Mouse (Mus musculus) megakaryocyte, embryonic 14.5 days (primary cell): ENCODE results near the gene Pccb. TPM values are rescaled to one million over a fixed set of nuclear protein-coding genes. Genes with fewer than 3 reads are reported as not detected.

Experiments used
- H3K27me3 ChIP-seq: replicated peaks from 2 replicates; pipeline ENCODE3; 2012; ENCODE audit warnings: inconsistent platforms
- H3K36me3 ChIP-seq: replicated peaks from 2 replicates; pipeline ENCODE3; 2012; ENCODE audit warnings: low read length, inconsistent platforms, mixed read lengths
- H3K4me1 ChIP-seq: 2 replicates; pipeline ENCODE4 v1.6.1; 2012; ENCODE audit warnings: inconsistent platforms
- H3K4me3 ChIP-seq: replicated peaks from 2 replicates; pipeline ENCODE3; 2012; ENCODE audit warnings: moderate library complexity, mild to moderate bottlenecking, inconsistent platforms
- H3K9me3 ChIP-seq: 2 replicates; pipeline ENCODE4 v1.6.1; 2012; ENCODE audit warnings: inconsistent platforms
- FLI1 ChIP-seq: IDR thresholded peaks from 2 replicates; pipeline ENCODE4 v1.6.1; 2012; ENCODE audit warnings: low read length, inconsistent platforms, mixed read lengths
- GATA1 ChIP-seq: IDR thresholded peaks from 3 replicates; pipeline ENCODE4 v1.6.1; 2012; ENCODE audit warnings: mixed read lengths, low read length, inconsistent platforms, borderline replicate concordance
- polyA plus RNA-seq: library from polyadenylated mRNA; stranded (reverse); fragments of >175 nt; gene quantifications from 2 replicates; pipeline ENCODE4 v1.2.3, GENCODE M21; 2012; ENCODE audit warnings: low replicate concordance; ENCODE audit not compliant: insufficient read depth

Pccb gene
- polyA plus RNA-seq, 1 experiment, result 69.9 TPM

- Histone ChIP-seq H3K4me1 (peaks cover 25% of the 10 kb centered on the region), H3K27me3 (no peaks in the 10 kb centered on the region), H3K4me3 (no peak overlapping the region), H3K9me3 (no peaks in the 10 kb centered on the region), H3K36me3 (peaks cover 73% of the 10 kb centered on the region)
- TF ChIP-seq FLI1, result no peak
- no peak for TF ChIP-seq GATA1
These were observed 43.4 kb downstream of the Pccb start for GRCm38 (mm10) chr9:100991321-100991720.

GRCm38 (mm10) chr9:100990609-100991008 lies 44.1 kb downstream of the Pccb start:
- Histone ChIP-seq H3K27me3 (no peaks in the 10 kb centered on the region), H3K9me3 (no peaks in the 10 kb centered on the region), H3K36me3 (peaks cover 72% of the 10 kb centered on the region), H3K4me1 (peaks cover 18% of the 10 kb centered on the region), H3K4me3 (no peak overlapping the region)
- TF ChIP-seq GATA1, result no peak
- no peak for TF ChIP-seq FLI1

- H3K4me3 ChIP-seq, result no peak overlapping the region
- H3K27me3 ChIP-seq, result no peaks in the 10 kb centered on the region
- TF ChIP-seq GATA1 (no peak), FLI1 (no peak)
- H3K4me1 ChIP-seq, result peaks cover 1% of the 10 kb centered on the region
- H3K9me3 ChIP-seq, result no peaks in the 10 kb centered on the region
- peaks cover 68% of the 10 kb centered on the region for H3K36me3 ChIP-seq
These were observed 46.8 kb downstream of the Pccb start for GRCm38 (mm10) chr9:100987850-100988249.

- no peak for TF ChIP-seq FLI1
- no peak for TF ChIP-seq GATA1
- H3K27me3 ChIP-seq, result no peaks in the 10 kb centered on the region
- H3K4me3 ChIP-seq, result no peak overlapping the region
- peaks cover 6% of the 10 kb centered on the region for H3K4me1 ChIP-seq
- no peaks in the 10 kb centered on the region for H3K9me3 ChIP-seq
- peaks cover 68% of the 10 kb centered on the region for H3K36me3 ChIP-seq
These were observed 47.7 kb downstream of the Pccb start for GRCm38 (mm10) chr9:100987006-100987405.

GRCm38 (mm10) chr9:100984381-100985310 lies 50.1 kb downstream of the Pccb start:
- H3K4me3 ChIP-seq, result no peak overlapping the region

GRCm38 (mm10) chr9:100982786-100983185 lies 51.9 kb downstream of the Pccb start:
- no peak overlapping the region for H3K4me3 ChIP-seq
- H3K27me3 ChIP-seq, result no peaks in the 10 kb centered on the region
- TF ChIP-seq GATA1 (no peak), FLI1 (no peak)
- no peaks in the 10 kb centered on the region for H3K9me3 ChIP-seq
- peaks cover 52% of the 10 kb centered on the region for H3K36me3 ChIP-seq
- peaks cover 11% of the 10 kb centered on the region for H3K4me1 ChIP-seq

More at GRCm38 (mm10) chr9:100984381-100985310, 50.1 kb downstream of the Pccb start:
- H3K36me3 ChIP-seq, result peaks cover 62% of the 10 kb centered on the region
- H3K4me1 ChIP-seq, result peaks cover 6% of the 10 kb centered on the region
- no peaks in the 10 kb centered on the region for H3K27me3 ChIP-seq
- H3K9me3 ChIP-seq, result no peaks in the 10 kb centered on the region
- TF ChIP-seq FLI1, result no peak
- TF ChIP-seq GATA1, result no peak

GRCm38 (mm10) chr9:100979260-100979659 lies 55.4 kb downstream of the Pccb start:
- H3K9me3 ChIP-seq, result peaks cover 12% of the 10 kb centered on the region; the same call in 1 of the 2 replicates
- peaks cover 11% of the 10 kb centered on the region for H3K4me1 ChIP-seq
- peaks cover 21% of the 10 kb centered on the region for H3K36me3 ChIP-seq
- no peak for TF ChIP-seq FLI1
- no peak for TF ChIP-seq GATA1
- no peaks in the 10 kb centered on the region for H3K27me3 ChIP-seq
- H3K4me3 ChIP-seq, result no peak overlapping the region

- TF ChIP-seq FLI1 (no peak), GATA1 (no peak)
- no peaks in the 10 kb centered on the region for H3K27me3 ChIP-seq
- H3K9me3 ChIP-seq, result peaks cover 18% of the 10 kb centered on the region
These were observed 56.0 kb downstream of the Pccb start for GRCm38 (mm10) chr9:100978666-100979065.

GRCm38 (mm10) chr9:100969461-100969860 lies 65.2 kb downstream of the Pccb start:
- Histone ChIP-seq H3K4me1 (peaks cover 8% of the 10 kb centered on the region), H3K4me3 (no peak overlapping the region), H3K27me3 (peaks cover 1% of the 10 kb centered on the region), H3K36me3 (peaks cover 2% of the 10 kb centered on the region), H3K9me3 (peaks cover 21% of the 10 kb centered on the region)
- no peak for TF ChIP-seq FLI1
- TF ChIP-seq GATA1, result no peak

More at GRCm38 (mm10) chr9:100978666-100979065, 56.0 kb downstream of the Pccb start:
- Histone ChIP-seq H3K36me3 (peaks cover 18% of the 10 kb centered on the region), H3K4me3 (no peak overlapping the region), H3K4me1 (peaks cover 11% of the 10 kb centered on the region)

- Histone ChIP-seq H3K4me3 (no peak overlapping the region), H3K9me3 (peaks cover 8% of the 10 kb centered on the region), H3K4me1 (peaks cover 28% of the 10 kb centered on the region), H3K36me3 (peaks cover 14% of the 10 kb centered on the region), H3K27me3 (peaks cover 1% of the 10 kb centered on the region)
- TF ChIP-seq GATA1, result no peak
- TF ChIP-seq FLI1, result no peak
These were observed 70.6 kb downstream of the Pccb start for GRCm38 (mm10) chr9:100964106-100964505.
